Mouse (Mus musculus): ENCODE measurements around the gene Hist1h2ac. TPM values are rescaled to one million over a fixed set of nuclear protein-coding genes. Genes with fewer than 3 reads are reported as not detected.

The Hist1h2ac gene
- total and polyA plus RNA-seq, 3 experiments = 0.14 to 114 (median 0.97) TPM

- Histone ChIP-seq H3K9me3 (replicated peaks; ENCODE audit: low read length) (no peaks in the 10 kb centered on the region), H3K27me3 (replicated peaks) (no peaks in the 10 kb centered on the region), H3K9ac (ENCODE audit: insufficient read depth, low read depth) (no peak overlapping the region), H3K4me1 (ENCODE audit: control insufficient read depth in 1 of 2, insufficient read depth in 2 of 2) (peaks cover 0 to 23% of the 10 kb centered on the region in 2 experiments; a peak in 2 of 4 replicates), H3K4me3 (replicated peaks in 1 of 3; ENCODE audit: low read depth in 2 of 3, low read length in 2 of 3, poor library complexity in 1 of 3) (no peak overlapping the region), H3K27ac (ENCODE audit: insufficient read depth, low read depth) (no peak overlapping the region), H3K4me2 (ENCODE audit: insufficient read depth, low read depth, poor library complexity, severe bottlenecking) (no peak overlapping the region), H3K79me2 (replicated peaks; ENCODE audit: control insufficient read depth, extremely low read depth, insufficient read depth, poor library complexity, severe bottlenecking) (no peaks in the 10 kb centered on the region), H3K36me3 (replicated peaks in 1 of 2; ENCODE audit: control insufficient read depth in 1 of 2, insufficient read depth in 1 of 2, low read length in 1 of 2) (no peaks in the 10 kb centered on the region)
- dilution Hi-C loops (cut with MboI; ENCODE audit: extremely low pct_ligation_motif_present, extremely low pct_unique_long_range_greater_than_20kb, low sequenced_read_pairs) = loop anchor here (10.0 kb wide), 1 partner anchor 50 kb away; the partner anchor contains the start of genes Hist1h2bb and Hist1h3c
- no peak for DNase-seq (ENCODE audit: extremely low read depth)
- in situ Hi-C loops (cut with MboI; ENCODE audit: low pct_ligation_motif_present, low pct_unique_long_range_greater_than_20kb, low sequenced_read_pairs) = no loop called here
- no peak for TF ChIP-seq PAX5 (IDR thresholded peaks at IDR 0.05; ENCODE audit: low read length)
- no peak for TF ChIP-seq ZMIZ1 (IDR thresholded peaks at IDR 0.05; ENCODE audit: low read depth, low read length)
- TF ChIP-seq NRF1 (IDR thresholded peaks at IDR 0.05; ENCODE audit: low read depth, low read length) = no peak
- TF ChIP-seq NELFE (IDR thresholded peaks at IDR 0.05; ENCODE audit: low read depth, low read length) = no peak
- no peak for TF ChIP-seq ZC3H11A (IDR thresholded peaks at IDR 0.05; ENCODE audit: low read depth, low read length)
- no peak for TF ChIP-seq ETS1 (conservative IDR thresholded peaks at IDR 0.05; ENCODE audit: low read depth, low read length)
- no peak for TF ChIP-seq USF1 (IDR thresholded peaks at IDR 0.05; ENCODE audit: low read depth, low read length)
- no peak for TF ChIP-seq MEF2A (IDR thresholded peaks at IDR 0.05; ENCODE audit: borderline replicate concordance, low read depth, low read length)
- TF ChIP-seq CTCF (conservative IDR thresholded peaks at IDR 0.05 in 1 of 2, IDR thresholded peaks at IDR 0.05 in 1 of 2; ENCODE audit: low read depth in 2 of 2, low read length in 2 of 2) = no peak
- no peak for TF ChIP-seq BHLHE40 (IDR thresholded peaks at IDR 0.05; ENCODE audit: low read depth, low read length)
Observed at GRCm38 (mm10) chr13:23694956-23695355, 11.2 kb upstream of the Hist1h2ac start.

GRCm38 (mm10) chr13:23693856-23694440, 10.2 kb upstream of the Hist1h2ac start:
- Histone ChIP-seq H3K4me1 (ENCODE audit: control insufficient read depth in 1 of 2, insufficient read depth in 2 of 2) (peaks cover 4 to 23% of the 10 kb centered on the region in 2 experiments; a peak in 3 of 4 replicates), H3K79me2 (replicated peaks; ENCODE audit: control insufficient read depth, extremely low read depth, insufficient read depth, poor library complexity, severe bottlenecking) (no peaks in the 10 kb centered on the region), H3K4me3 (replicated peaks in 1 of 3; ENCODE audit: low read depth in 2 of 3, low read length in 2 of 3, poor library complexity in 1 of 3) (no peak overlapping the region), H3K9me3 (replicated peaks; ENCODE audit: low read length) (no peaks in the 10 kb centered on the region), H3K9ac (ENCODE audit: insufficient read depth, low read depth) (no peak overlapping the region), H3K4me2 (ENCODE audit: insufficient read depth, low read depth, poor library complexity, severe bottlenecking) (no peak overlapping the region), H3K27me3 (replicated peaks) (no peaks in the 10 kb centered on the region), H3K36me3 (replicated peaks in 1 of 2; ENCODE audit: control insufficient read depth in 1 of 2, insufficient read depth in 1 of 2, low read length in 1 of 2) (no peaks in the 10 kb centered on the region), H3K27ac (ENCODE audit: insufficient read depth, low read depth) (no peak overlapping the region)
- in situ Hi-C loops (cut with MboI; ENCODE audit: low pct_ligation_motif_present, low pct_unique_long_range_greater_than_20kb, low sequenced_read_pairs) = no loop called here
- dilution Hi-C loops (cut with MboI; ENCODE audit: extremely low pct_ligation_motif_present, extremely low pct_unique_long_range_greater_than_20kb, low sequenced_read_pairs) = loop anchor here (10.0 kb wide), 1 partner anchor 51 kb away; the partner anchor contains the start of genes Hist1h2bb and Hist1h3c
- TF ChIP-seq GABPA (IDR thresholded peaks at IDR 0.05; ENCODE audit: insufficient replicate concordance, low read depth, low read length) (no peak), MXI1 (IDR thresholded peaks at IDR 0.05; ENCODE audit: low read depth, low read length) (no peak), POLR2A (IDR thresholded peaks at IDR 0.05; ENCODE audit: low read depth, low read length) (no peak), RAD21 (IDR thresholded peaks at IDR 0.05; ENCODE audit: low read depth, low read length) (no peak), PAX5 (IDR thresholded peaks at IDR 0.05; ENCODE audit: low read length) (no peak), BHLHE40 (IDR thresholded peaks at IDR 0.05; ENCODE audit: low read depth, low read length) (no peak), UBTF (IDR thresholded peaks at IDR 0.05; ENCODE audit: low read depth, low read length) (no peak), POLR2AphosphoS2 (IDR thresholded peaks at IDR 0.05; ENCODE audit: low read depth, low read length) (no peak), EP300 (IDR thresholded peaks at IDR 0.05; ENCODE audit: low read length) (no peak)
- DNase-seq (ENCODE audit: extremely low read depth) = no peak
